Mouse (Mus musculus) CH12.LX (cell line): ENCODE results near the gene Fam89b. TPM values are rescaled to one million over a fixed set of nuclear protein-coding genes. Genes with fewer than 3 reads are reported as not detected.

ENCODE experiments used
- DNase-seq: peaks from one replicate; pipeline ENCODE4 v3.0.0-alpha.2; 2013; ENCODE audit errors: extremely low read depth
- H3K27ac ChIP-seq: 2 replicates; pipeline ENCODE4 v1.5.1; 2012; ENCODE audit warnings: low read depth, mild to moderate bottlenecking, control low read depth, moderate library complexity; ENCODE audit not compliant: insufficient read depth
- H3K27me3 ChIP-seq: replicated peaks from 2 replicates; pipeline ENCODE3; 2012; ENCODE audit warnings: inconsistent platforms
- H3K36me3 ChIP-seq, 2 experiments: replicated peaks in 1 of 2; 2 replicates each; pipeline versions ENCODE3 to v1.6.1; 2012; ENCODE audit warnings: inconsistent platforms in 1 of 2, low read length in 1 of 2, mild to moderate bottlenecking in 1 of 2, mixed read lengths in 1 of 2, moderate library complexity in 1 of 2; ENCODE audit not compliant: control insufficient read depth in 1 of 2, insufficient read depth in 1 of 2
- H3K4me1 ChIP-seq, 2 experiments: 2 replicates each; pipeline ENCODE4 v1.6.1; 2012; ENCODE audit warnings: inconsistent platforms in 1 of 2, moderate library complexity in 1 of 2; ENCODE audit not compliant: insufficient read depth in 2 of 2, control insufficient read depth in 1 of 2
- H3K4me2 ChIP-seq: 2 replicates; pipeline ENCODE4 v1.6.1; 2012; ENCODE audit warnings: low read depth, mild to moderate bottlenecking, control low read depth; ENCODE audit not compliant: poor library complexity, insufficient read depth, severe bottlenecking
- H3K4me3 ChIP-seq, 3 experiments: fragments of 150-350 bp in 1 of 3; sonication (generic) in 1 of 3; replicated peaks in 1 of 3; 2 replicates each; pipeline versions ENCODE3 to v1.5.1; 2011 to 2012; ENCODE audit warnings: low read depth in 2 of 3, low read length in 2 of 3, mild to moderate bottlenecking in 2 of 3, moderate library complexity in 2 of 3, control low read depth in 1 of 3, improper control_type of control experiment in 1 of 3, inconsistent platforms in 1 of 3, mixed read lengths in 1 of 3; ENCODE audit not compliant: poor library complexity in 1 of 3
- H3K79me2 ChIP-seq: replicated peaks from 2 replicates; pipeline ENCODE4 v1.6.1; 2012; ENCODE audit warnings: mild to moderate bottlenecking, moderate library complexity; ENCODE audit not compliant: control insufficient read depth, poor library complexity, insufficient read depth, severe bottlenecking; ENCODE audit errors: extremely low read depth
- H3K9ac ChIP-seq: 2 replicates; pipeline ENCODE4 v1.6.1; 2012; ENCODE audit warnings: low read depth, mild to moderate bottlenecking, control low read depth, moderate library complexity; ENCODE audit not compliant: insufficient read depth
- H3K9me3 ChIP-seq: replicated peaks from 2 replicates; pipeline ENCODE3; 2012; ENCODE audit warnings: low read length, inconsistent platforms, mixed read lengths
- CHD1 ChIP-seq: IDR thresholded peaks from 2 replicates; pipeline ENCODE4 v1.6.1; 2012; ENCODE audit warnings: low read depth, low read length, improper control_type of control experiment, inconsistent platforms
- CHD2 ChIP-seq: IDR thresholded peaks from 2 replicates; pipeline ENCODE4 v1.6.1; 2011; ENCODE audit warnings: low read length, improper control_type of control experiment
- E2F4 ChIP-seq: IDR thresholded peaks from 2 replicates; pipeline ENCODE4 v1.6.1; 2011; ENCODE audit warnings: low read depth, low read length, improper control_type of control experiment; ENCODE audit not compliant: insufficient replicate concordance
- GABPA ChIP-seq: IDR thresholded peaks from 2 replicates; pipeline ENCODE4 v1.6.1; 2012; ENCODE audit warnings: low read depth, low read length, improper control_type of control experiment, inconsistent platforms; ENCODE audit not compliant: insufficient replicate concordance
- IRF4 ChIP-seq: IDR thresholded peaks from 2 replicates; pipeline ENCODE4 v1.6.1; 2014; ENCODE audit warnings: low read depth, mild to moderate bottlenecking, inconsistent platforms, low read length, improper control_type of control experiment
- KAT2A ChIP-seq: IDR thresholded peaks from 2 replicates; pipeline ENCODE4 v1.6.1; 2012; ENCODE audit warnings: low read length, improper control_type of control experiment, inconsistent platforms; ENCODE audit not compliant: insufficient replicate concordance
- MAX ChIP-seq: IDR thresholded peaks from 2 replicates; pipeline ENCODE4 v1.6.1; 2011; ENCODE audit warnings: low read length, improper control_type of control experiment
- MEF2A ChIP-seq: IDR thresholded peaks from 2 replicates; pipeline ENCODE4 v1.6.1; 2014; ENCODE audit warnings: low read depth, mild to moderate bottlenecking, inconsistent platforms, low read length, improper control_type of control experiment, borderline replicate concordance
- MXI1 ChIP-seq: IDR thresholded peaks from 2 replicates; pipeline ENCODE4 v1.6.1; 2011; ENCODE audit warnings: mild to moderate bottlenecking, low read depth, low read length, improper control_type of control experiment
- PAX5 ChIP-seq: IDR thresholded peaks from 2 replicates; pipeline ENCODE4 v1.6.1; 2012; ENCODE audit warnings: low read length, inconsistent platforms, mixed read lengths
- POLR2A ChIP-seq: IDR thresholded peaks from 2 replicates; pipeline ENCODE4 v1.6.1; 2011; ENCODE audit warnings: low read depth, mild to moderate bottlenecking, improper control_type of control experiment, low read length
- POLR2AphosphoS2 ChIP-seq: IDR thresholded peaks from 2 replicates; pipeline ENCODE4 v1.6.1; 2011; ENCODE audit warnings: low read depth, low read length, improper control_type of control experiment
- RCOR1 ChIP-seq: conservative IDR thresholded peaks from 2 replicates; pipeline ENCODE4 v1.6.1; 2012; ENCODE audit warnings: low read depth, mild to moderate bottlenecking, inconsistent platforms, low read length, improper control_type of control experiment
- SMC3 ChIP-seq: IDR thresholded peaks from 2 replicates; pipeline ENCODE4 v1.6.1; 2011; ENCODE audit warnings: low read depth, low read length, improper control_type of control experiment
- TBP ChIP-seq: conservative IDR thresholded peaks from 2 replicates; pipeline ENCODE4 v1.6.1; 2011; ENCODE audit warnings: low read depth, low read length, improper control_type of control experiment
- TCF12 ChIP-seq: IDR thresholded peaks from 2 replicates; pipeline ENCODE4 v1.6.1; 2014; ENCODE audit warnings: low read depth, mild to moderate bottlenecking, inconsistent platforms, low read length, improper control_type of control experiment
- USF2 ChIP-seq: conservative IDR thresholded peaks from 2 replicates; pipeline ENCODE4 v1.6.1; 2011; ENCODE audit warnings: low read depth, low read length, improper control_type of control experiment
- ZC3H11A ChIP-seq: IDR thresholded peaks from 2 replicates; pipeline ENCODE4 v1.6.1; 2012; ENCODE audit warnings: low read depth, mild to moderate bottlenecking, inconsistent platforms, low read length, improper control_type of control experiment
- dilution Hi-C: fragments of 300-500 bp; cut with MboI; formaldehyde crosslinking; loops from 2 replicates; pipeline ENCODE4 v1.14.3; 2020; ENCODE audit warnings: low sequenced_read_pairs; ENCODE audit not compliant: extremely low pct_unique_long_range_greater_than_20kb, extremely low pct_ligation_motif_present
- in situ Hi-C: fragments of 300-500 bp; cut with MboI; formaldehyde crosslinking; loops from 3 replicates; pipeline ENCODE4 v1.14.3; 2019; ENCODE audit warnings: low sequenced_read_pairs, low pct_ligation_motif_present, low pct_unique_long_range_greater_than_20kb, mixed read lengths
- polyA plus RNA-seq: library from polyadenylated mRNA; unstranded; fragments of >175 nt; gene quantifications from 2 replicates; pipeline ENCODE4 v1.2.1, GENCODE M21; 2012; ENCODE audit warnings: low read depth; ENCODE audit not compliant: insufficient read length
- total RNA-seq, 2 experiments: library from RNA; depleted of rRNA; stranded (reverse); fragments of 300-350 nt in 1 of 2; fragments of >200 nt in 1 of 2; gene quantifications; 2 replicates each; pipeline ENCODE4 v1.2.3; 2012 to 2014

The Fam89b gene
- total and polyA plus RNA-seq, 3 experiments: 7.5 to 13.4 (median 9.2) TPM

DNA sequence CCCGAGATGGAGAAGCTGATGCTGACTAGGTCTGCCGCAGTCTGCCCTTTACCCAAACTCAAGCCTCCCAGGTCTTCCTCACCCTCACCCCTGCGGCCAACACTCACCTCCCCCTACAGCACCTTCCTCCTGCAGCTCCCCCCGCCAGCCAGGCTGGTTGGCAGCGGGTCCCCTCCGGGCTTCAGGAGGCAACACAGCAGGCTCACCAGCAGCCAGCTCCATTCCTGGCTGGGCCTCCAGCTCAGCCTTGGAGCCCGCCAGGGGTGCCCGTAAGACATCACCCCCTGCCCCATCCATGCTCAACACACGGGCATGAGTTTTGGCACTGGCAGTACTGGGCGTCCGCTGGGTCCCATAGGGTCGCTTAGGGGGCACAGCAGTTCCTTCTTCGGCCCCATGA is 44.5 kb downstream of the Fam89b start:
- Histone ChIP-seq H3K4me3 (no peak overlapping the region), H3K4me2 (no peak overlapping the region), H3K9ac (no peak overlapping the region), H3K4me1 (peaks cover 7 to 10% of the 10 kb centered on the region in 2 experiments), H3K36me3 (peaks cover 65 to 72% of the 10 kb centered on the region in 2 experiments), H3K27ac (no peak overlapping the region), H3K27me3 (no peaks in the 10 kb centered on the region), H3K79me2 (peaks cover 13% of the 10 kb centered on the region), H3K9me3 (no peaks in the 10 kb centered on the region)
- no peak for DNase-seq
- TF ChIP-seq TCF12 (no peak), SMC3 (no peak), RCOR1 (no peak), CHD1 (no peak), POLR2A (no peak), USF2 (no peak), E2F4 (no peak), POLR2AphosphoS2 (no peak), GABPA (no peak), TBP (no peak), KAT2A (no peak), MAX (no peak), MEF2A (no peak), IRF4 (no peak)
- in situ Hi-C loops (no loop called here), dilution Hi-C loops (no loop called here)

- in situ Hi-C loops (no loop called here), dilution Hi-C loops (no loop called here)
- TF ChIP-seq TCF12 (no peak), ZC3H11A (no peak), TBP (no peak), PAX5 (no peak), MXI1 (no peak), POLR2A (no peak), CHD2 (no peak)
- Histone ChIP-seq H3K79me2 (peaks cover 12% of the 10 kb centered on the region), H3K4me3 (no peak overlapping the region), H3K27me3 (no peaks in the 10 kb centered on the region), H3K27ac (no peak overlapping the region), H3K36me3 (peaks cover 73 to 79% of the 10 kb centered on the region in 2 experiments), H3K9ac (no peak overlapping the region), H3K4me2 (no peak overlapping the region), H3K4me1 (peaks cover 7 to 10% of the 10 kb centered on the region in 2 experiments), H3K9me3 (no peaks in the 10 kb centered on the region)
- no peak for DNase-seq
Observed at GRCm38 (mm10) chr19:5684236-5684635, 45.2 kb downstream of the Fam89b start.
